Mouse (Mus musculus): ENCODE data around the gene Treml1.

DNA sequence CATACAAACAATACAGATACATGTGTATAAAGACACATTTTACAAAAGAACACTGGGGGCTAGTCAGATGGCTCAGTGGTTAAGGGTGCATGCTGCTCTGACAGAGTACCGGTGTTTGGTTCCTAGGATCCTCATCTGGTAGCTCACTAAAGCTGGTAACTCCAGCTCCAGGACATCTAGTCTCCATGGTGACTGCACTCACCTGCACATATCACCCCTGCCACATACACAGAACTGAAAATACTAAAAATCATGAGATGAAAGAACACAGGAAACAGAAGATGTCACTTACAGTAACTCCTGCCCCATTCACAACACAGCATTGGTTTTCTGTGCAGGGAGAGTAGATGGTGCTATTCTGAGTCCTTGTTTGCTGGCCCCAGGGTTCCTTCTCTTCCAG, 41.0 kb upstream of the Treml1 start:
- TF ChIP-seq CTCF (IDR thresholded peaks at IDR 0.05; ENCODE audit: borderline replicate concordance, insufficient read depth, low read depth, low read length) (no peak), POLR2A (IDR thresholded peaks at IDR 0.05; ENCODE audit: borderline replicate concordance, insufficient read depth, low read length) (no peak)

All from cerebellum, adult 2 months (tissue).